In the genomic region with DNA sequence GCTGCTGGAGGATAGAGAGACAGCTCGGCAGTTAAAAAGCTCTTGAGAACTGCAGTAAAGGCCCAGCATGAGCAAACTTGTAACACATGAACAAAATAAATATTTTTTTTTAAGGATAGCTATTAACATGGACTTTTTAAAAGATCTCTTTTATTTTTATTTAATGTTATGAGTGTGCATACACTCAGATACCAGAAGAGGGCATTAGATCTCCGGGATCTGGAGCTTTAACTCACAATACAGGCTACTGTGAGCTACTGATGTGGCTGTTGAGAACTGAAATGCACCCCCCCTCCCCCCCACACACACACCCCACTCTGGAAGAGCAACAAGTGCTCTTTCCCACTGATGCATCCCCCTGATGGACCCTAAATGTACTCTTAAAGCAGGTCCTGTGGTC, we compare ENCODE assay signal across 26 mouse cellular contexts. TPM values are rescaled to one million over a fixed set of nuclear protein-coding genes. Genes with fewer than 3 reads are reported as not detected.
DNase-seq lines count a peak whose midpoint lies in the region; TF ChIP-seq lines count a peak whose summit lies in the region.
"Had no signal": no experiment of that assay in that cellular context is flagged by ENCODE, and none has a peak within 500 bp of the region (broad histone marks: within the 10 kb centered on the region; RNA-seq: fewer than 3 reads in every experiment).

No protein-coding gene starts in this region.

- intact Hi-C loops in gastrocnemius, adult 2 months (cut with DNase I): no loop called here

- peak; percentile 27 for TF ChIP-seq CTCF in gastrocnemius, adult 2 months (IDR thresholded peaks at IDR 0.05)
- TF ChIP-seq CTCF in layer of hippocampus, adult 2 months (conservative IDR thresholded peaks at IDR 0.05): peak; percentile 72

- H3K27ac ChIP-seq in gastrocnemius, adult 2 months: no peak overlapping the region
- peak overlapping the region; percentile 28; the same call in 1 of the 2 replicates for H3K27ac ChIP-seq in layer of hippocampus, adult 2 months
- H3K27ac ChIP-seq: embryonic facial prominence, embryonic 12.5 days; forebrain, embryonic 13.5 days; liver, embryonic 14.5 days; neural tube, embryonic 12.5 days had no signal

- no peak for DNase-seq in gastrocnemius, adult 2 months
- no peak for DNase-seq in gastrocnemius, adult 8-10 months (ENCODE audit: low spot score in 2 of 2)
- DNase-seq in layer of hippocampus, adult 2 months (ENCODE audit: low spot score in 2 of 2): no peak
- no peak for DNase-seq in layer of hippocampus, postnatal 25 days (ENCODE audit: extremely low spot score in 1 of 2, low spot score in 1 of 2)
- DNase-seq in 3T3-L1 (ENCODE audit: low read depth, low spot score): peak; percentile 44
- DNase-seq in brain, adult 2 months (ENCODE audit: low read depth, low spot score): peak; percentile 39
- no peak for DNase-seq in cerebellum, adult 11 months
- DNase-seq: adrenal gland, adult 8-10 months; cerebellum, adult 2 months; cerebellum, postnatal 25 days; heart, postnatal 10 days; kidney, adult 2 months; kidney, postnatal 14 days; layer of hippocampus, postnatal 36 days; lung, postnatal 14 days; thymus, postnatal 14 days had no signal

- no peak overlapping the region for H3K4me3 ChIP-seq in gastrocnemius, adult 2 months
- no peak overlapping the region for H3K4me3 ChIP-seq in layer of hippocampus, adult 2 months
- H3K4me3 ChIP-seq: embryonic facial prominence, embryonic 12.5 days; erythroblast, embryonic 14.5 days; forebrain, embryonic 13.5 days; neural tube, embryonic 12.5 days had no signal

RNA-seq across cellular contexts. Expression of a gene that starts 2.4 kb away (rescaled TPM):
- not detected for total RNA-seq in gastrocnemius, adult 2 months (2021)
- total RNA-seq in gastrocnemius, adult 8-10 months (2022): not detected
- total RNA-seq in layer of hippocampus, adult 2 months (2021): not detected
- total RNA-seq in layer of hippocampus, postnatal 25 days (2021): under 1 TPM in 1 of 2 experiments, not detected in 1; 0.23 TPM
- total RNA-seq: adrenal gland, adult 8-10 months; gastrocnemius, adult 18-20 months; heart, postnatal 10 days; layer of hippocampus, adult 18-20 months; layer of hippocampus, postnatal 36 days; left cerebral cortex, postnatal 25 days; megakaryocyte progenitor cell, adult 5-6 weeks; MEL had no signal

RNA-seq across cellular contexts. Expression of a gene that starts 8.1 kb away (rescaled TPM):
- 1 to 10 TPM; 1.7 to 2.5 TPM for total RNA-seq in gastrocnemius, adult 2 months (2021)
- 1 to 10 TPM in 2 of 4 experiments, under 1 TPM in 2; 0.63 to 1.7 (median 0.95) TPM for total RNA-seq in gastrocnemius, adult 8-10 months (2022)
- total RNA-seq in layer of hippocampus, adult 2 months (2021): 10 to 100 TPM; 25.2 to 27.6 TPM
- 10 to 100 TPM; 25.8 to 26.0 TPM for total RNA-seq in layer of hippocampus, postnatal 25 days (2021)
- total RNA-seq: MEL had no signal

RNA-seq across cellular contexts. Expression of a gene that starts 8.5 kb away (rescaled TPM):
- 1 to 10 TPM in 1 of 2 experiments, under 1 TPM in 1; 0.69 to 1.4 TPM for total RNA-seq in gastrocnemius, adult 2 months (2021)
- under 1 TPM; 0.27 to 0.53 (median 0.31) TPM for total RNA-seq in gastrocnemius, adult 8-10 months (2022)
- 1 to 10 TPM; 1.5 to 1.7 TPM for total RNA-seq in layer of hippocampus, adult 2 months (2021)
- 1 to 10 TPM in 1 of 2 experiments, under 1 TPM in 1; 0.39 to 1.4 TPM for total RNA-seq in layer of hippocampus, postnatal 25 days (2021)
- total RNA-seq: heart, postnatal 10 days; left cerebral cortex, postnatal 25 days; megakaryocyte progenitor cell, adult 5-6 weeks; MEL had no signal

RNA-seq across cellular contexts. Expression of a gene that starts 14.9 kb away (rescaled TPM):
- total RNA-seq in gastrocnemius, adult 2 months (2021): under 1 TPM in 1 of 2 experiments, not detected in 1; 0.41 TPM
- under 1 TPM in 1 of 4 experiments, not detected in 3; 0.40 TPM for total RNA-seq in gastrocnemius, adult 8-10 months (2022)
- not detected for total RNA-seq in layer of hippocampus, adult 2 months (2021)
- total RNA-seq in layer of hippocampus, postnatal 25 days (2021): not detected
- total RNA-seq: heart, postnatal 10 days; layer of hippocampus, adult 18-20 months; layer of hippocampus, postnatal 36 days; left cerebral cortex, postnatal 25 days; megakaryocyte progenitor cell, adult 5-6 weeks; MEL had no signal

RNA-seq across cellular contexts. Expression of a gene that starts 20.6 kb away (rescaled TPM):
- total RNA-seq in gastrocnemius, adult 2 months (2021): not detected
- not detected for total RNA-seq in gastrocnemius, adult 8-10 months (2022)
- total RNA-seq in layer of hippocampus, adult 2 months (2021): not detected
- not detected for total RNA-seq in layer of hippocampus, postnatal 25 days (2021)
- total RNA-seq: adrenal gland, adult 8-10 months; gastrocnemius, adult 18-20 months; heart, postnatal 10 days; layer of hippocampus, adult 18-20 months; layer of hippocampus, postnatal 36 days; left cerebral cortex, postnatal 25 days; megakaryocyte progenitor cell, adult 5-6 weeks; MEL had no signal

Comparison
In these comparisons a context has a peak if more than half of its experiments do, and no peak if none do; other contexts are left out.
1. DNase-seq: peak in 3T3-L1 (single experiment) and brain, adult 2 months (single experiment); none in gastrocnemius, adult 2 months (single experiment), gastrocnemius, adult 8-10 months (0 of 2), layer of hippocampus, adult 2 months (0 of 2), layer of hippocampus, postnatal 25 days (0 of 2) and cerebellum, adult 11 months (single experiment).
2. RNA of a gene that starts 8.1 kb away (total RNA-seq): 25.2 to 27.6 TPM in layer of hippocampus, adult 2 months and 25.8 to 26.0 TPM in layer of hippocampus, postnatal 25 days; 1.7 to 2.5 TPM in gastrocnemius, adult 2 months and 0.63 to 1.7 TPM in gastrocnemius, adult 8-10 months; every median in the first group is over 4 times any median in the second.